Mouse (Mus musculus) megakaryocyte, embryonic 14.5 days (primary cell): Measurements from ENCODE around the gene Fto.

Experiments
- FLI1 ChIP-seq: IDR thresholded peaks from 2 replicates; pipeline ENCODE4 v1.6.1; 2012; ENCODE audit warnings: low read length, inconsistent platforms, mixed read lengths
- GATA1 ChIP-seq: IDR thresholded peaks from 3 replicates; pipeline ENCODE4 v1.6.1; 2012; ENCODE audit warnings: mixed read lengths, low read length, inconsistent platforms, borderline replicate concordance

DNA sequence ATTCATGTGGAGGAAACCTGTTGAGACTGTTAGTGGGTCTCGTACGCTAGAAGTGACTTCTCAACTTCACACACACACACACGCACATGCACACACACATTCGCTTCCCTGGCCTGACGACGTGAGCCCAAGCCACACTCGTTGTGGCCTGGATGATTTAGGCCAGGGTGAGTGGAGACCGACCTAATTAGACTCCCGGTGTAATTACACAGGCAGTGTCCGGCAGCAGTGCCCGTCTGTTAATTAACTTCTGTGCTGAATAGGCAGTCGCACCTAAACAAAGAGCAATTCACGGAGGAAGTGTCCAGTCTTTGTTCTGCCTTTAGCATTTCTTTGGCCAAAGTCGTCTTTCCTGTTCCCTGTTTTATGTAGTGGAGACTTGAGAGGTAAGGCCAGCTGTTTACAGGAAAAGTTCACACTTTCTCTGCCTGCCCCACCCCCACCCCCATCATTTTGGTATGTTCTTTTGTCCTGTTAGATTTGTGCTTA, 286.1 kb downstream of the Fto start:
- TF ChIP-seq GATA1 (no peak), FLI1 (no peak)
